Mouse (Mus musculus) MEL (cell line): ENCODE measurements around the gene Mylk. TPM values are rescaled to one million over a fixed set of nuclear protein-coding genes. Genes with fewer than 3 reads are reported as not detected.

Source experiments
- DNase-seq: peaks from one replicate; pipeline ENCODE4 v3.0.0; 2011; ENCODE audit warnings: low read depth, low spot score
- H3K27ac ChIP-seq: 2 replicates; pipeline ENCODE4 v1.5.1; 2012; ENCODE audit warnings: low read depth, mild to moderate bottlenecking, control low read depth, low read length, moderate library complexity; ENCODE audit not compliant: control insufficient read depth
- H3K27me3 ChIP-seq, 2 experiments: fragments of 150-350 bp in 1 of 2; sonication (generic) in 1 of 2; 2 replicates each; pipeline ENCODE4 v1.6.1; 2012; ENCODE audit warnings: low read length in 2 of 2, mild to moderate bottlenecking in 2 of 2, improper control_type of control experiment in 1 of 2, moderate library complexity in 1 of 2; ENCODE audit not compliant: insufficient read depth in 2 of 2, control insufficient read depth in 1 of 2
- H3K36me3 ChIP-seq, 2 experiments: 2 replicates each; pipeline ENCODE4 v1.6.1; 2012 to 2014; ENCODE audit warnings: low read length in 2 of 2, improper control_type of control experiment in 1 of 2, inconsistent platforms in 1 of 2, mild to moderate bottlenecking in 1 of 2; ENCODE audit not compliant: insufficient read depth in 2 of 2, control insufficient read depth in 1 of 2
- H3K4me1 ChIP-seq, 2 experiments: fragments of 150-350 bp in 1 of 2; sonication (generic) in 1 of 2; 2 replicates each; pipeline ENCODE4 v1.6.1; 2012; ENCODE audit warnings: low read length in 2 of 2, improper control_type of control experiment in 1 of 2, mild to moderate bottlenecking in 1 of 2; ENCODE audit not compliant: insufficient read depth in 2 of 2, control insufficient read depth in 1 of 2
- H3K4me3 ChIP-seq, 2 experiments: fragments of 150-350 bp in 1 of 2; sonication (generic) in 1 of 2; 2 replicates each; pipeline ENCODE4 v1.5.1; 2012; ENCODE audit warnings: low read depth in 2 of 2, low read length in 2 of 2, mild to moderate bottlenecking in 2 of 2, moderate library complexity in 2 of 2, control low read depth in 1 of 2, improper control_type of control experiment in 1 of 2; ENCODE audit not compliant: control insufficient read depth in 1 of 2, insufficient read depth in 1 of 2
- H3K79me2 ChIP-seq: 2 replicates; pipeline ENCODE4 v1.6.1; 2012; ENCODE audit warnings: mild to moderate bottlenecking, low read length, moderate library complexity; ENCODE audit not compliant: control insufficient read depth, poor library complexity, insufficient read depth
- H3K9ac ChIP-seq: 2 replicates; pipeline ENCODE4 v1.6.1; 2012; ENCODE audit warnings: low read depth, mild to moderate bottlenecking, control low read depth, low read length, moderate library complexity; ENCODE audit not compliant: control insufficient read depth, poor library complexity, severe bottlenecking
- H3K9me3 ChIP-seq: fragments of 150-350 bp; sonication (generic); replicated peaks from 2 replicates; pipeline ENCODE4 v1.6.1; 2012; ENCODE audit warnings: mild to moderate bottlenecking, low read length, improper control_type of control experiment, moderate library complexity; ENCODE audit not compliant: insufficient read depth
- BHLHE40 ChIP-seq: IDR thresholded peaks from 2 replicates; pipeline ENCODE4 v1.6.1; 2012; ENCODE audit warnings: low read depth, mild to moderate bottlenecking, inconsistent platforms, low read length, improper control_type of control experiment, borderline replicate concordance
- CHD1 ChIP-seq: IDR thresholded peaks from 2 replicates; pipeline ENCODE4 v1.6.1; 2012; ENCODE audit warnings: low read depth, mild to moderate bottlenecking, inconsistent platforms, low read length, improper control_type of control experiment
- CTCF ChIP-seq, 3 experiments: IDR thresholded peaks in 2 of 3; conservative IDR thresholded peaks in 1 of 3; 2 replicates each; pipeline ENCODE4 v1.5.1; 2011 to 2012; ENCODE audit warnings: low read length in 3 of 3, low read depth in 2 of 3, mild to moderate bottlenecking in 2 of 3, improper control_type of control experiment in 1 of 3, inconsistent platforms in 1 of 3, mixed read lengths in 1 of 3, moderate library complexity in 1 of 3; ENCODE audit not compliant: control insufficient read depth in 1 of 3, insufficient read depth in 1 of 3, poor library complexity in 1 of 3, severe bottlenecking in 1 of 3
- ELF1 ChIP-seq: IDR thresholded peaks from 2 replicates; pipeline ENCODE4 v1.6.1; 2014; ENCODE audit warnings: low read depth, mild to moderate bottlenecking, inconsistent platforms, low read length, improper control_type of control experiment, moderate library complexity
- EP300 ChIP-seq, 2 experiments: IDR thresholded peaks; 2 replicates each; pipeline ENCODE4 v1.6.1; 2011; ENCODE audit warnings: improper control_type of control experiment in 2 of 2, low read length in 2 of 2, low read depth in 1 of 2, mild to moderate bottlenecking in 1 of 2
- ETS1 ChIP-seq: IDR thresholded peaks from 2 replicates; pipeline ENCODE4 v1.6.1; 2012; ENCODE audit warnings: low read depth, mild to moderate bottlenecking, inconsistent platforms, low read length, improper control_type of control experiment, moderate library complexity
- JUND ChIP-seq: IDR thresholded peaks from 2 replicates; pipeline ENCODE4 v1.6.1; 2011; ENCODE audit warnings: low read depth, mild to moderate bottlenecking, improper control_type of control experiment, low read length
- MAFK ChIP-seq: IDR thresholded peaks from 2 replicates; pipeline ENCODE4 v1.6.1; 2011; ENCODE audit warnings: low read depth, mild to moderate bottlenecking, low read length, improper control_type of control experiment, borderline replicate concordance
- MAZ ChIP-seq: IDR thresholded peaks from 2 replicates; pipeline ENCODE4 v1.6.1; 2012; ENCODE audit warnings: low read depth, mild to moderate bottlenecking, inconsistent platforms, low read length, improper control_type of control experiment
- MYB ChIP-seq: IDR thresholded peaks from 2 replicates; pipeline ENCODE4 v1.6.1; 2011; ENCODE audit warnings: mild to moderate bottlenecking, low read depth, low read length, improper control_type of control experiment
- MYC ChIP-seq: IDR thresholded peaks from 2 replicates; pipeline ENCODE4 v1.6.1; 2011; ENCODE audit warnings: low read depth, mild to moderate bottlenecking, low read length, improper control_type of control experiment, moderate library complexity
- POLR2AphosphoS2 ChIP-seq: IDR thresholded peaks from 2 replicates; pipeline ENCODE4 v1.6.1; 2011; ENCODE audit warnings: low read length, improper control_type of control experiment
- POLR2AphosphoS5 ChIP-seq: IDR thresholded peaks from 2 replicates; pipeline ENCODE4 v1.6.1; 2012; ENCODE audit warnings: low read depth, borderline replicate concordance, mild to moderate bottlenecking, inconsistent platforms, low read length, moderate library complexity, mixed read lengths
- RCOR1 ChIP-seq: IDR thresholded peaks from 2 replicates; pipeline ENCODE4 v1.6.1; 2012; ENCODE audit warnings: low read depth, mild to moderate bottlenecking, inconsistent platforms, low read length, improper control_type of control experiment
- TAL1 ChIP-seq: IDR thresholded peaks from 2 replicates; pipeline ENCODE4 v1.6.1; 2012; ENCODE audit warnings: mild to moderate bottlenecking, inconsistent platforms, low read length, moderate library complexity, mixed read lengths
- TCF12 ChIP-seq: IDR thresholded peaks from 2 replicates; pipeline ENCODE4 v1.6.1; 2014; ENCODE audit warnings: low read depth, mild to moderate bottlenecking, inconsistent platforms, low read length, improper control_type of control experiment, moderate library complexity
- USF1 ChIP-seq: IDR thresholded peaks from 2 replicates; pipeline ENCODE4 v1.6.1; 2014; ENCODE audit warnings: low read depth, mild to moderate bottlenecking, inconsistent platforms, low read length, improper control_type of control experiment, moderate library complexity
- ZC3H11A ChIP-seq: IDR thresholded peaks from 2 replicates; pipeline ENCODE4 v1.6.1; 2012; ENCODE audit warnings: low read depth, mild to moderate bottlenecking, inconsistent platforms, low read length, improper control_type of control experiment
- ZKSCAN1 ChIP-seq: IDR thresholded peaks from 2 replicates; pipeline ENCODE4 v1.6.1; 2012; ENCODE audit warnings: low read depth, mild to moderate bottlenecking, inconsistent platforms, low read length, improper control_type of control experiment, moderate library complexity
- ZNF384 ChIP-seq: IDR thresholded peaks from 2 replicates; pipeline ENCODE4 v1.6.1; 2012; ENCODE audit warnings: low read depth, mild to moderate bottlenecking, inconsistent platforms, low read length, improper control_type of control experiment
- polyA plus RNA-seq, 2 experiments: library from polyadenylated mRNA; stranded (reverse) in 1 of 2; unstranded in 1 of 2; fragments of >175 nt in 1 of 2; fragments of >200 nt in 1 of 2; gene quantifications; 2 replicates each; pipeline versions ENCODE4 v1.2.1 to v1.2.4; 2012; ENCODE audit warnings: low replicate concordance in 2 of 2, low read depth in 1 of 2; ENCODE audit not compliant: insufficient read length in 2 of 2, insufficient read depth in 1 of 2, missing spikeins in 1 of 2
- total RNA-seq: library from RNA; depleted of rRNA; stranded (reverse); fragments of 300-350 nt; gene quantifications from 2 replicates; pipeline ENCODE4 v1.2.3, GENCODE M21; 2012

The Mylk gene
- total and polyA plus RNA-seq, 3 experiments, result not detected

DNA sequence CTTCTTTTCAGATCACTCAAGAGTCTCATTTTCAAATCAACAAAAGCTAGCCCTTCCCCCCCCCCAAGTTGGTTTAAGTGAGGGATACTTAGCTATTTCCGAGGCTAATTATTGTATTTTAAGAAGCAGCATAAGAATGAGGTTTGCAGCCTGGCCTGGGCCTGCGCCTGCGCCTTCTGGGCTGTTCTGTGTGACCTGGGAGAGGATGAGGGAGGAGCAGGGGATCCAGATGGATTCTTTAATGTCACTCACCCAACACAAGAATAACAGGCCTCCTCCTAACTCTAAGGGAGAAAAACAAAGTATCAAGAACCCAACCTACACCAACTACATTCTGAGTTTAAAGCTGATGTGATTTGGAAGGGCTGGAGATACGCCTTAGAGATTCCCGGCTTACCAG is 214.3 kb downstream of the Mylk start:
- H3K4me1 ChIP-seq, result no peaks in the 10 kb centered on the region
- H3K9ac ChIP-seq, result no peak overlapping the region
- no peak overlapping the region for H3K4me3 ChIP-seq
- H3K27ac ChIP-seq, result no peak overlapping the region
- DNase-seq, result no peak
- TF ChIP-seq TAL1 (no peak), EP300 (IDR thresholded peaks at IDR 0.05; ENCODE audit: low read depth in 1 of 2, low read length in 2 of 2) (no peak), CHD1 (no peak), MYB (no peak), MAZ (no peak), TCF12 (no peak), JUND (no peak), ETS1 (no peak), POLR2AphosphoS2 (no peak), RCOR1 (no peak)
- TF ChIP-seq, all 39 proteins: peak for 0
- Histone ChIP-seq H3K79me2 (no peaks in the 10 kb centered on the region), H3K9me3 (no peaks in the 10 kb centered on the region), H3K36me3 (no peaks in the 10 kb centered on the region), H3K27me3 (no peaks in the 10 kb centered on the region)

DNA sequence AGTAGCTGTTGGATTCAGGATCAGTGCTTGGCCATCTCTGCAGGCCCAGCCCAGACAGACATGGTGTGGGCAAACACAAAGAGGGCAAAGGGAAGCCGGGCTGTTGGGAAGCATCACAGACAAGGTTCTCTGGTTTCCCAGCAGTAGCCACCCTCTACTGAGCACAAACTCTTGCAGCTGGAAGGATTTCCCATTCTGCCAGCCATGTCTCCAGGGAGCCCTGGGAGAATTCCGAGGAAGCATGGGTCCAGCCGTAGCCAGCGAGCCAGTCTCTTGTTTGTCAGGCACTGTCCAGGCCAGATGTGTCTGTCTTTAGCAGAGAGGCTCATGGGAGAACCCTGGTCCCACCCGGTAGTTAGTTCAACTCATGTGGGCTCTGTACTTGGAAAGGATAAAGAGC is 215.2 kb downstream of the Mylk start:
- DNase-seq, result no peak
- no peaks in the 10 kb centered on the region for H3K9me3 ChIP-seq
- no peak overlapping the region for H3K9ac ChIP-seq
- no peaks in the 10 kb centered on the region for H3K79me2 ChIP-seq
- no peaks in the 10 kb centered on the region for H3K4me1 ChIP-seq
- no peaks in the 10 kb centered on the region for H3K36me3 ChIP-seq
- TF ChIP-seq USF1, result no peak
- no peak for TF ChIP-seq ZKSCAN1
- no peak for TF ChIP-seq ZNF384
- TF ChIP-seq ELF1, result no peak
- no peak for TF ChIP-seq MYC
- TF ChIP-seq ZC3H11A, result no peak
- TF ChIP-seq RCOR1, result no peak
- no peak for TF ChIP-seq CHD1
- TF ChIP-seq ETS1, result no peak
- no peak for TF ChIP-seq BHLHE40
- TF ChIP-seq CTCF (IDR thresholded peaks at IDR 0.05 in 2 of 3, conservative IDR thresholded peaks at IDR 0.05 in 1 of 3; ENCODE audit: control insufficient read depth in 1 of 3, insufficient read depth in 1 of 3, low read depth in 2 of 3, low read length in 3 of 3, poor library complexity in 1 of 3, severe bottlenecking in 1 of 3), result no peak
- TF ChIP-seq MAFK, result no peak
- TF ChIP-seq POLR2AphosphoS5, result no peak
- H3K4me3 ChIP-seq, result no peak overlapping the region
- no peaks in the 10 kb centered on the region for H3K27me3 ChIP-seq
- no peak overlapping the region for H3K27ac ChIP-seq
